ENCODE assay signal across 8 mouse cellular contexts in the genomic region with DNA sequence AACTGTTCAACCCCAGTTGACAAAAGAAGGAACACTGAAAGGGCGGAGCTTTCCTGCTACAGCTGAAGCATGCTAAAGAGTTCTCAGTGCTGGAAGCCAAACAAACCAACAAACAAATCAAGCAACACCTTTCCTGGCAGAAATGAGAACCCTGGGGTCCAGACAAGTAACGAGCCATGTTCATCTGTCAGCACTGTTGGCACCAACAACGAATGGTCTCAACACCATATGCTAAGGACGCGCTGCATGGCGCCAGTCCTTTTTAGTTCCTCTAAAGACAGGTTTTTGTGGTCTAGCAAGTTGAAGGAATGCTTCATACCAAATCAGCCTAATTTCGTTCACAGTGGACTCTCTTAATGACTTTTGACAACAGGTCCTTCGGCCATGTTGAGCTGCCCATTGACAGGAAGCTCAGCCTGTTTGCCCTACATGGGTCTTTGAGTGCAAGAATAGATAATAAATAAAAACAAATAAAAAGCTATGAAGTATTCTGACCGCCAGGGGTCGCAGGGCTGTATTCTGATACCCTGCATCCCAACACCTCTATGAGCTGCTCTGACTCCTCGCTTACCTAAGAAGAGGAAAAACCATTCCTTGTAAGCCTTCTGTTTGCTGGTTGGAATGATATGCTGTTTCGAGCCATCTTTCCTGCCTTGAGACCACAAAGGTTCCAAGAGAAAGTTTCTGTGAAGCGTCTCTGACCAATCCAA. TPM values are rescaled to one million over a fixed set of nuclear protein-coding genes. Genes with fewer than 3 reads are reported as not detected.
DNase-seq lines count a peak whose midpoint lies in the region; ATAC-seq and TF ChIP-seq lines count a peak whose summit lies in the region.

No protein-coding gene starts in this region.

- DNase-seq in midbrain, embryonic 10.5 days (ENCODE audit: low spot score), result peak; percentile 25
- DNase-seq in MEL (ENCODE audit: low read depth, low spot score), result peak; percentile 70
- DNase-seq in cerebellum, adult 11 months, result peak; percentile 40
- peak; percentile 52 to 64 for DNase-seq in kidney, postnatal 4 days
- DNase-seq in c-Kit-positive CD71-positive TER-119-positive erythroid progenitor cells, embryonic 14.5 days (ENCODE audit: low spot score), result no peak

- no peaks in the 10 kb centered on the region for H3K9me3 ChIP-seq in midbrain, embryonic 10.5 days (replicated peaks)
- H3K9me3 ChIP-seq in midbrain, embryonic 15.5 days, result no peaks in the 10 kb centered on the region
- no peaks in the 10 kb centered on the region for H3K9me3 ChIP-seq in MEL (replicated peaks; ENCODE audit: insufficient read depth, low read length)
- no peaks in the 10 kb centered on the region for H3K9me3 ChIP-seq in forebrain, embryonic 15.5 days

- no peaks in the 10 kb centered on the region for H3K27me3 ChIP-seq in midbrain, embryonic 10.5 days (ENCODE audit: low read depth, poor library complexity, severe bottlenecking)
- H3K27me3 ChIP-seq in midbrain, embryonic 15.5 days (replicated peaks), result no peaks in the 10 kb centered on the region
- H3K27me3 ChIP-seq in MEL (ENCODE audit: control insufficient read depth in 1 of 2, insufficient read depth in 2 of 2, low read length in 2 of 2), result no peaks in the 10 kb centered on the region
- no peaks in the 10 kb centered on the region for H3K27me3 ChIP-seq in forebrain, embryonic 15.5 days

- H3K36me3 ChIP-seq in midbrain, embryonic 10.5 days, result peaks cover 12% of the 10 kb centered on the region
- no peaks in the 10 kb centered on the region for H3K36me3 ChIP-seq in midbrain, embryonic 15.5 days (replicated peaks)
- peaks cover 5 to 8% of the 10 kb centered on the region in 2 experiments for H3K36me3 ChIP-seq in MEL (ENCODE audit: control insufficient read depth in 1 of 2, insufficient read depth in 2 of 2, low read length in 2 of 2)
- no peaks in the 10 kb centered on the region for H3K36me3 ChIP-seq in forebrain, embryonic 15.5 days

- no peak overlapping the region for H3K4me2 ChIP-seq in midbrain, embryonic 15.5 days
- H3K4me2 ChIP-seq in forebrain, embryonic 15.5 days (replicated peaks), result no peak overlapping the region

- TF ChIP-seq RAD21 in MEL (IDR thresholded peaks at IDR 0.05; ENCODE audit: low read depth, low read length), result peak; percentile 60

- no peak overlapping the region for H3K4me3 ChIP-seq in midbrain, embryonic 10.5 days
- H3K4me3 ChIP-seq in midbrain, embryonic 15.5 days, result no peak overlapping the region
- H3K4me3 ChIP-seq in MEL (ENCODE audit: control insufficient read depth in 1 of 2, insufficient read depth in 1 of 2, low read depth in 2 of 2, low read length in 2 of 2), result no peak overlapping the region
- H3K4me3 ChIP-seq in forebrain, embryonic 15.5 days, result no peak overlapping the region

- no peak for TF ChIP-seq POLR2A in MEL (IDR thresholded peaks at IDR 0.05; ENCODE audit: control insufficient read depth in 1 of 2, insufficient read depth in 1 of 2, low read depth in 1 of 2, low read length in 2 of 2, poor library complexity in 1 of 2)

- no peak overlapping the region for H3K27ac ChIP-seq in midbrain, embryonic 10.5 days (replicated peaks)
- H3K27ac ChIP-seq in midbrain, embryonic 15.5 days, result no peak overlapping the region
- no peak overlapping the region for H3K27ac ChIP-seq in MEL (ENCODE audit: control insufficient read depth, low read depth, low read length)
- no peak overlapping the region for H3K27ac ChIP-seq in forebrain, embryonic 15.5 days (replicated peaks)

- no peak for TF ChIP-seq EP300 in MEL (IDR thresholded peaks at IDR 0.05; ENCODE audit: low read depth in 1 of 2, low read length in 2 of 2)

- ATAC-seq in midbrain, embryonic 15.5 days (replicated peaks), result no peak
- ATAC-seq in forebrain, embryonic 15.5 days (replicated peaks), result peak; percentile 59
- peak; percentile 74 for ATAC-seq in megakaryocyte-erythroid progenitor cell, adult 5-6 weeks (replicated peaks; ENCODE audit: low FRiP score, low TSS enrichment, poor library complexity, severe bottlenecking)

- TF ChIP-seq CTCF in MEL (IDR thresholded peaks at IDR 0.05 in 2 of 3, conservative IDR thresholded peaks at IDR 0.05 in 1 of 3; ENCODE audit: control insufficient read depth in 1 of 3, insufficient read depth in 1 of 3, low read depth in 2 of 3, low read length in 3 of 3, poor library complexity in 1 of 3, severe bottlenecking in 1 of 3), result peak; percentile 47 to 70 (median 61)

- H3K79me2 ChIP-seq in MEL (ENCODE audit: control insufficient read depth, insufficient read depth, low read length, poor library complexity), result no peaks in the 10 kb centered on the region; the same call in 1 of the 2 replicates

- 75% methylated on average over 13 of the region's 13 CpGs for WGBS in midbrain, embryonic 10.5 days
- 79% methylated on average over 13 of the region's 13 CpGs for WGBS in midbrain, embryonic 15.5 days
- 65% methylated on average over 13 of the region's 13 CpGs for WGBS in forebrain, embryonic 15.5 days

- no peak overlapping the region for H3K9ac ChIP-seq in midbrain, embryonic 15.5 days
- no peak overlapping the region for H3K9ac ChIP-seq in MEL (ENCODE audit: control insufficient read depth, low read depth, low read length, poor library complexity, severe bottlenecking)
- no peak overlapping the region for H3K9ac ChIP-seq in forebrain, embryonic 15.5 days (replicated peaks)

- no peaks in the 10 kb centered on the region for H3K4me1 ChIP-seq in midbrain, embryonic 10.5 days
- no peaks in the 10 kb centered on the region for H3K4me1 ChIP-seq in midbrain, embryonic 15.5 days
- peaks cover 0 to 5% of the 10 kb centered on the region in 2 experiments; a peak in 2 of 4 replicates for H3K4me1 ChIP-seq in MEL (ENCODE audit: control insufficient read depth in 1 of 2, insufficient read depth in 2 of 2, low read length in 2 of 2)
- no peaks in the 10 kb centered on the region for H3K4me1 ChIP-seq in forebrain, embryonic 15.5 days

TF ChIP-seq in MEL, 35 proteins besides CTCF, POLR2A, EP300 and RAD21:
- TF ChIP-seq NRF1 (IDR thresholded peaks at IDR 0.05; ENCODE audit: insufficient read depth, low read depth, low read length, poor library complexity, severe bottlenecking) (no peak), ZC3H11A (IDR thresholded peaks at IDR 0.05; ENCODE audit: low read depth, low read length) (peak; percentile 65), GATA1 (IDR thresholded peaks at IDR 0.05; ENCODE audit: low read depth, low read length) (no peak), ZKSCAN1 (IDR thresholded peaks at IDR 0.05; ENCODE audit: low read depth, low read length) (no peak), POLR2AphosphoS5 (IDR thresholded peaks at IDR 0.05; ENCODE audit: borderline replicate concordance, low read depth, low read length) (no peak), MAFK (IDR thresholded peaks at IDR 0.05; ENCODE audit: borderline replicate concordance, low read depth, low read length) (no peak), SMC3 (IDR thresholded peaks at IDR 0.05; ENCODE audit: low read depth, low read length) (peak; percentile 93), MAX (IDR thresholded peaks at IDR 0.05; ENCODE audit: low read length) (no peak), HCFC1 (IDR thresholded peaks at IDR 0.05; ENCODE audit: low read depth, low read length) (no peak), CHD1 (IDR thresholded peaks at IDR 0.05; ENCODE audit: low read depth, low read length) (no peak), JUND (IDR thresholded peaks at IDR 0.05; ENCODE audit: low read depth, low read length) (no peak)

RNA-seq across cellular contexts. Expression of gene Pank1, which starts 53.2 kb away (rescaled TPM):
- polyA plus RNA-seq in midbrain, embryonic 10.5 days (2016; fragmentation: Nextera tagmentation; extraction: Ambion mirVana), result 6.3 and 6.5 TPM in 2 replicates
- 8.3 and 8.5 TPM in 2 replicates for polyA plus RNA-seq in midbrain, embryonic 15.5 days (2015; fragmentation: Nextera tagmentation; extraction: Ambion mirVana)
- total RNA-seq in MEL (2012; rRNA removed), result 6.3 and 7.2 TPM in 2 replicates
- 1 to 10 TPM in 1 of 2 experiments, not detected in 1; 7.6 TPM for polyA plus RNA-seq in MEL (2012; ENCODE audit: insufficient read depth in 1 of 2, insufficient read length in 2 of 2, low read depth in 1 of 2, low replicate concordance in 2 of 2, missing spikeins in 1 of 2)
- 5.6 and 6.5 TPM in 2 replicates for polyA plus RNA-seq in forebrain, embryonic 15.5 days (2015; fragmentation: Nextera tagmentation; extraction: Ambion mirVana)
- 8.8 and 28.1 TPM in 2 replicates for total RNA-seq in megakaryocyte-erythroid progenitor cell, adult 5-6 weeks (2014; fragmentation: Nextera tagmentation)
- 17.8 and 18.1 TPM in 2 replicates for total RNA-seq in megakaryocyte-erythroid progenitor cell, adult 5-6 weeks (2017)
